Mouse (Mus musculus) liver, embryonic 13.5 days (tissue): Measurements from ENCODE around the gene Gphn. TPM values are rescaled to one million over a fixed set of nuclear protein-coding genes. Genes with fewer than 3 reads are reported as not detected.

ENCODE experiments used
- ATAC-seq: fragments of 200-750 bp; cut with Nextera tagmentation; 2 replicates; pipeline ENCODE4 v1.8.0; 2017; ENCODE audit warnings: low read depth, mild to moderate bottlenecking, moderate number of reproducible peaks, moderate library complexity
- DNase-seq: peaks from one replicate; pipeline ENCODE4 v3.0.0; 2022
- H3K27ac ChIP-seq: fragments of 300-500 bp; sonication (generic); 2 replicates; pipeline ENCODE4 v1.5.1; 2015; ENCODE audit warnings: moderate library complexity, mild to moderate bottlenecking, inconsistent platforms
- H3K27me3 ChIP-seq: fragments of 300-500 bp; sonication (generic); 2 replicates; pipeline ENCODE4 v1.6.1; 2015; ENCODE audit warnings: mild to moderate bottlenecking, inconsistent platforms
- H3K36me3 ChIP-seq: fragments of 300-500 bp; sonication (generic); 2 replicates; pipeline ENCODE4 v1.6.1; 2015; ENCODE audit warnings: mild to moderate bottlenecking, inconsistent platforms
- H3K4me1 ChIP-seq: fragments of 300-500 bp; sonication (generic); replicated peaks from 2 replicates; pipeline ENCODE4 v1.6.1; 2015; ENCODE audit warnings: inconsistent platforms
- H3K4me2 ChIP-seq: fragments of 300-500 bp; sonication (generic); 2 replicates; pipeline ENCODE4 v1.6.1; 2015; ENCODE audit warnings: inconsistent platforms, mild to moderate bottlenecking, moderate library complexity
- H3K4me3 ChIP-seq: fragments of 300-500 bp; sonication (generic); replicated peaks from 2 replicates; pipeline ENCODE4 v1.5.1; 2015; ENCODE audit warnings: mild to moderate bottlenecking, inconsistent platforms
- H3K9ac ChIP-seq: fragments of 300-500 bp; sonication (generic); 2 replicates; pipeline ENCODE4 v1.6.1; 2015; ENCODE audit warnings: mild to moderate bottlenecking, inconsistent platforms
- H3K9me3 ChIP-seq: fragments of 300-500 bp; sonication (generic); replicated peaks from 2 replicates; pipeline ENCODE4 v1.6.1; 2016; ENCODE audit warnings: inconsistent platforms
- WGBS: fragments of 180-500 bp; shearing (Covaris S2); methylation state at CpG from one replicate; pipeline ENCODE4 v1.1.7; 2015; ENCODE audit not compliant: insufficient replicate concordance; 5-methylcytosine and 5-hydroxymethylcytosine counted together
- polyA plus RNA-seq: library from polyadenylated mRNA; unstranded; fragments of >200 nt; fragmentation: Nextera tagmentation; extraction: Ambion mirVana; gene quantifications from 2 replicates; pipeline ENCODE4 v1.2.1, GENCODE M21; 2015

Gene Gphn
- polyA plus RNA-seq = 6.1 TPM in 2 replicates

- H3K27me3 ChIP-seq = no peaks in the 10 kb centered on the region
- peak; percentile 93 for ATAC-seq
- under 1% methylated on average over 64 of the region's 70 CpGs for WGBS
- peak within 1 kb of the TSS; percentile 83 for H3K4me3 ChIP-seq
- H3K27ac ChIP-seq = peak within 1 kb of the TSS; percentile 89
- H3K9me3 ChIP-seq = no peaks in the 10 kb centered on the region
- H3K4me1 ChIP-seq = peaks cover 13% of the 10 kb centered on the region
- peak; percentile 81 for DNase-seq
- peak within 1 kb of the TSS; percentile 88 for H3K9ac ChIP-seq
- H3K36me3 ChIP-seq = no peaks in the 10 kb centered on the region
- H3K4me2 ChIP-seq = peak within 1 kb of the TSS; percentile 93
These were observed at the start of gene Gphn for GRCm38 (mm10) chr12:78225707-78226518. Gene Gphn, plus strand, starts transcription at chr12:78226379.

- H3K9ac ChIP-seq = no peak overlapping the region
- H3K4me3 ChIP-seq = no peak overlapping the region
- DNase-seq (no peak), ATAC-seq (no peak)
- no peaks in the 10 kb centered on the region for H3K36me3 ChIP-seq
- H3K4me1 ChIP-seq = no peaks in the 10 kb centered on the region
- H3K9me3 ChIP-seq = no peaks in the 10 kb centered on the region
- no peak overlapping the region for H3K4me2 ChIP-seq
- 37% methylated on average over 2 of the region's 2 CpGs for WGBS
- no peak overlapping the region for H3K27ac ChIP-seq
- no peaks in the 10 kb centered on the region for H3K27me3 ChIP-seq
These were observed 44.7 kb upstream of the Gphn start for GRCm38 (mm10) chr12:78181452-78181851.

- DNase-seq = no peak
- Histone ChIP-seq H3K4me1 (peaks cover 10% of the 10 kb centered on the region; the same call in 1 of the 2 replicates), H3K27ac (no peak within 1 kb of the TSS), H3K36me3 (no peaks in the 10 kb centered on the region), H3K27me3 (no peaks in the 10 kb centered on the region), H3K4me2 (no peak within 1 kb of the TSS), H3K9me3 (no peaks in the 10 kb centered on the region), H3K4me3 (no peak within 1 kb of the TSS), H3K9ac (no peak within 1 kb of the TSS)
- ATAC-seq = no peak
These were observed 32.2 kb upstream of the Gphn start, which contains the start of gene Gm6657 for GRCm38 (mm10) chr12:78193942-78194341. Gene Gm6657, plus strand, starts transcription at chr12:78194242.

- no peaks in the 10 kb centered on the region for H3K9me3 ChIP-seq
- H3K4me2 ChIP-seq = no peak overlapping the region
- 6% methylated on average over 2 of the region's 2 CpGs for WGBS
- H3K36me3 ChIP-seq = no peaks in the 10 kb centered on the region
- no peak overlapping the region for H3K27ac ChIP-seq
- peaks cover 10% of the 10 kb centered on the region; the same call in 1 of the 2 replicates for H3K4me1 ChIP-seq
- H3K27me3 ChIP-seq = no peaks in the 10 kb centered on the region
- DNase-seq (no peak), ATAC-seq (no peak)
- H3K4me3 ChIP-seq = no peak overlapping the region
- H3K9ac ChIP-seq = no peak overlapping the region
These were observed 30.8 kb upstream of the Gphn start for GRCm38 (mm10) chr12:78195368-78195767.

GRCm38 (mm10) chr12:78203646-78204045 is 22.5 kb upstream of the Gphn start:
- ATAC-seq = no peak
- Histone ChIP-seq H3K4me3 (no peak overlapping the region), H3K9me3 (no peaks in the 10 kb centered on the region), H3K27ac (no peak overlapping the region), H3K4me1 (no peaks in the 10 kb centered on the region), H3K36me3 (no peaks in the 10 kb centered on the region), H3K4me2 (no peak overlapping the region), H3K9ac (no peak overlapping the region), H3K27me3 (no peaks in the 10 kb centered on the region)
- DNase-seq = no peak
- 72% methylated on average over 5 of the region's 5 CpGs for WGBS

GRCm38 (mm10) chr12:78205915-78206570 is 20.1 kb upstream of the Gphn start:
- DNase-seq (peak; percentile 29), ATAC-seq (no peak)
- Histone ChIP-seq H3K27me3 (no peaks in the 10 kb centered on the region), H3K36me3 (no peaks in the 10 kb centered on the region), H3K9ac (no peak overlapping the region), H3K27ac (no peak overlapping the region), H3K9me3 (no peaks in the 10 kb centered on the region), H3K4me2 (0 out of 2 replicates have a peak overlapping the region, but pooled peaks have one; percentile 7), H3K4me3 (no peak overlapping the region), H3K4me1 (no peaks in the 10 kb centered on the region)
- WGBS = 6% methylated on average over 5 of the region's 5 CpGs

GRCm38 (mm10) chr12:78206571-78206960 is 19.6 kb upstream of the Gphn start:
- ATAC-seq (no peak), DNase-seq (no peak)
- WGBS = 72% methylated on average over 4 of the region's 4 CpGs
- no peak overlapping the region for H3K27ac ChIP-seq
- no peaks in the 10 kb centered on the region for H3K9me3 ChIP-seq
- H3K9ac ChIP-seq = no peak overlapping the region
- H3K4me1 ChIP-seq = no peaks in the 10 kb centered on the region
- H3K36me3 ChIP-seq = no peaks in the 10 kb centered on the region
- H3K4me2 ChIP-seq = no peak overlapping the region
- H3K4me3 ChIP-seq = no peak overlapping the region
- no peaks in the 10 kb centered on the region for H3K27me3 ChIP-seq

GRCm38 (mm10) chr12:78209856-78210255 is 16.3 kb upstream of the Gphn start:
- no peak overlapping the region for H3K9ac ChIP-seq
- H3K4me2 ChIP-seq = no peak overlapping the region
- 73% methylated on average over 2 of the region's 2 CpGs for WGBS
- no peaks in the 10 kb centered on the region for H3K36me3 ChIP-seq
- no peak overlapping the region for H3K27ac ChIP-seq
- H3K4me1 ChIP-seq = no peaks in the 10 kb centered on the region
- no peaks in the 10 kb centered on the region for H3K27me3 ChIP-seq
- DNase-seq = no peak
- ATAC-seq = no peak
- no peaks in the 10 kb centered on the region for H3K9me3 ChIP-seq
- no peak overlapping the region for H3K4me3 ChIP-seq

- Histone ChIP-seq H3K4me3 (no peak overlapping the region), H3K4me2 (no peak overlapping the region), H3K9me3 (no peaks in the 10 kb centered on the region), H3K27me3 (no peaks in the 10 kb centered on the region), H3K4me1 (no peaks in the 10 kb centered on the region), H3K9ac (no peak overlapping the region), H3K27ac (no peak overlapping the region), H3K36me3 (no peaks in the 10 kb centered on the region)
- DNase-seq = no peak
- 76% methylated on average over 6 of the region's 6 CpGs for WGBS
- no peak for ATAC-seq
These were observed 10.7 kb upstream of the Gphn start for GRCm38 (mm10) chr12:78215490-78215889.

GRCm38 (mm10) chr12:78219191-78219825 is 6.9 kb upstream of the Gphn start:
- no peak overlapping the region for H3K4me2 ChIP-seq
- H3K27me3 ChIP-seq = no peaks in the 10 kb centered on the region
- H3K9me3 ChIP-seq = no peaks in the 10 kb centered on the region
- H3K4me3 ChIP-seq = no peak overlapping the region
- H3K9ac ChIP-seq = no peak overlapping the region
- 75% methylated on average over 4 of the region's 4 CpGs for WGBS
- DNase-seq (no peak), ATAC-seq (no peak)
- no peaks in the 10 kb centered on the region for H3K4me1 ChIP-seq
- no peaks in the 10 kb centered on the region for H3K36me3 ChIP-seq
- no peak overlapping the region for H3K27ac ChIP-seq

- Histone ChIP-seq H3K9me3 (no peaks in the 10 kb centered on the region), H3K9ac (peak overlapping the region; percentile 88), H3K27ac (peak overlapping the region; percentile 89), H3K36me3 (no peaks in the 10 kb centered on the region), H3K4me1 (peaks cover 13% of the 10 kb centered on the region), H3K4me2 (peak overlapping the region; percentile 93), H3K4me3 (peak overlapping the region; percentile 83), H3K27me3 (no peaks in the 10 kb centered on the region)
- peak; percentile 62 for DNase-seq
- peak; percentile 76 for ATAC-seq
- under 1% methylated on average over 48 of the region's 48 CpGs for WGBS
These were observed 318 bp downstream of the Gphn start for GRCm38 (mm10) chr12:78226519-78226875.
